Mouse (Mus musculus) heart, adult 2 months (tissue): Measurements from ENCODE around the gene Gm9774.

ENCODE experiments used
- CTCF ChIP-seq: fragments of 200-600 bp; IDR thresholded peaks from 2 replicates; pipeline ENCODE4 v1.8.1; 2022; ENCODE audit warnings: antibody characterized with exemption, mild to moderate bottlenecking, moderate library complexity
- POLR2A ChIP-seq: fragments of 200-500 bp; IDR thresholded peaks from 2 replicates; pipeline ENCODE4 v1.6.1; 2011; ENCODE audit warnings: mild to moderate bottlenecking, low read depth, low read length, control low read depth; ENCODE audit not compliant: insufficient read depth

DNA sequence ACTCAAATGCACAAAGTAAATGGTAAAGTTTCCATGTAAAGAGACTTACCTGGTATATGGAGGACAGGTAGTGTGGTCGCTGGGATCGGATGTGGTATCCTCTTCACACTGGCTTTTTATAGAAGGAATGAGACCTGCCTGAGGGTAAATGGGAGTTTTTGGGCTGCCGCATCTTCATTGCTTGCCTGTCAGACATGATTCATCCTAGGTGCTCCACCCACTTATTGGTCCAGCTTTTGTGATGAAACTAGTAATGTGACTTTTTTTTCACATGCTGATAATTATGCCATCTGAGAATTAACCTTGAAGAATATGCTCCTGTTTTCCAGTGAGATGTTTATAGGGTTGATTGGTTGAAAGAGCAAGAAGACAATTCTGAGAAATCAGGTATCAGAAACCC, 9.5 kb upstream of the Gm9774 start, which contains the start of gene Sprr1b:
- TF ChIP-seq POLR2A (no peak), CTCF (no peak)
